ENCODE assay signal across 22 mouse cellular contexts in genomic region chr11:96374810-96375209, GRCm38 (mm10). TPM values are rescaled to one million over a fixed set of nuclear protein-coding genes. Genes with fewer than 3 reads are reported as not detected.
"Had no signal": no experiment of that assay in that cellular context is flagged by ENCODE, and none has a peak within 500 bp of the region (broad histone marks: within the 10 kb centered on the region; RNA-seq: fewer than 3 reads in every experiment).

No protein-coding gene starts in this region.

- H3K27ac ChIP-seq: midbrain, embryonic 10.5 days; midbrain, embryonic 13.5 days; neural tube, embryonic 13.5 days; neural tube, embryonic 15.5 days; stomach, embryonic 15.5 days; stomach, postnatal 0 days had no signal

- H3K9me3 ChIP-seq: midbrain, embryonic 10.5 days; midbrain, embryonic 13.5 days; neural tube, embryonic 13.5 days; neural tube, embryonic 15.5 days; stomach, embryonic 15.5 days had no signal

- H3K36me3 ChIP-seq: midbrain, embryonic 10.5 days; midbrain, embryonic 13.5 days; neural tube, embryonic 13.5 days; neural tube, embryonic 15.5 days; stomach, embryonic 15.5 days had no signal

- H3K27me3 ChIP-seq: neural tube, embryonic 13.5 days had no signal

- H3K9ac ChIP-seq: lung, embryonic 14.5 days; midbrain, embryonic 13.5 days; neural tube, embryonic 13.5 days; neural tube, embryonic 15.5 days; stomach, embryonic 15.5 days had no signal

- ATAC-seq: midbrain, embryonic 13.5 days; midbrain, embryonic 16.5 days had no signal

- DNase-seq: lung, adult 18-20 months; lung, embryonic 14.5 days; lung, postnatal 10 days; lung, postnatal 4 days; retina, postnatal 1 day; right cerebral cortex, adult 18-20 months; right cerebral cortex, postnatal 14 days; thymus, adult 2 months; thymus, postnatal 25 days; thymus, postnatal 4 days had no signal

- H3K4me2 ChIP-seq: lung, embryonic 14.5 days; midbrain, embryonic 13.5 days; neural tube, embryonic 13.5 days; neural tube, embryonic 15.5 days; stomach, embryonic 15.5 days had no signal

- H3K4me3 ChIP-seq: midbrain, embryonic 10.5 days; midbrain, embryonic 13.5 days; myocyte; neural tube, embryonic 13.5 days; neural tube, embryonic 15.5 days; stomach, embryonic 15.5 days had no signal

- H3K4me1 ChIP-seq: midbrain, embryonic 13.5 days had no signal

RNA-seq across cellular contexts. Expression of gene Hoxb1, which starts 9.3 kb away (rescaled TPM):
- polyA plus RNA-seq: liver, embryonic 16.5 days; lung, embryonic 16.5 days; midbrain, embryonic 13.5 days; midbrain, embryonic 16.5 days; myocyte; spleen, adult 2 months; stomach, embryonic 15.5 days; stomach, postnatal 0 days; testis, adult 2 months; thymus, adult 2 months had no signal

RNA-seq across cellular contexts. Expression of gene Hoxb2, which starts 24.5 kb away (rescaled TPM):
- polyA plus RNA-seq: myocyte had no signal

RNA-seq across cellular contexts. Expression of gene Hoxb3, which starts 51.7 kb away (rescaled TPM):
- polyA plus RNA-seq: midbrain, embryonic 10.5 days; midbrain, embryonic 16.5 days; myocyte had no signal

RNA-seq across cellular contexts. Expression of gene Hoxb4, which starts 56.7 kb away (rescaled TPM):
- polyA plus RNA-seq: midbrain, embryonic 10.5 days; midbrain, embryonic 13.5 days; midbrain, embryonic 16.5 days; myocyte had no signal
